Mouse (Mus musculus) frontal cortex, adult 2 months (tissue): ENCODE measurements around the gene Cfb. TPM values are rescaled to one million over a fixed set of nuclear protein-coding genes. Genes with fewer than 3 reads are reported as not detected.
"Not testable (repeated sequence)": the region's sequence is repeated elsewhere in the genome, so short reads cannot be mapped to it uniquely, and the experiment has no call there.

Experiments
- DNase-seq, 2 experiments: peaks; one replicate each; pipeline ENCODE4 v3.0.0; 2022; ENCODE audit warnings: low spot score in 1 of 2; ENCODE audit errors: extremely low spot score in 1 of 2
- polyA plus RNA-seq: library from polyadenylated mRNA; depleted of rRNA; stranded (reverse); fragments of >200 nt; gene quantifications from 2 replicates; pipeline ENCODE4 v1.2.3, GENCODE M21; 2012; rRNA removed

The Cfb gene
- polyA plus RNA-seq, 1 experiment, result 0.44 TPM

- no peak for DNase-seq
Measured at GRCm38 (mm10) chr17:34838785-34839184, 23.5 kb downstream of the Cfb start.

GRCm38 (mm10) chr17:34837464-34838324 lies 24.6 kb downstream of the Cfb start:
- DNase-seq, result no peak

DNA sequence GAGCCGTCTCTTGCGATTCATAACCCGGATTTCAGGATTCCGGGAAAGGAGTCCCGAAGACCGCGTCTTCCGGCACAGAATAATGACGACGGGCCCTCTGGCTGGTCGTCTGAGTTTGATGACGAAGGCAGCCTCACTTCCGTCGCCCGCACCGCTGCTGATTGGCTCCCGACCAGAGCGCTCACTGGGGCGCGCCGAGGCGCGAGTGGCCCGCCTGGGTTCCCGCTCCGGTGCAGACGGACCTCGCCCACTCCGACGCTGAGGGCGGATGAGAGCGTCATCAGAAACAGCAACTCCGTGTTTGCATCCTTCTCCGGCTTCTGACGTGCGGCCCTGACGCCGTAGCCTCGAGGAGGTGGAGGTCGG lies 25.5 kb downstream of the Cfb start, which contains the start of the genes Stk19 and Dxo:
Gene Stk19 (minus strand): TSS at position 90 of the 366 bp plus-strand sequence.
Gene Dxo (plus strand): TSS at position 164 of the 366 bp plus-strand sequence.
- DNase-seq, result peak; percentile 97 to 99

- DNase-seq, result peak; percentile 18 to 25
Measured at GRCm38 (mm10) chr17:34836155-34836855, 26.0 kb downstream of the Cfb start.

DNA sequence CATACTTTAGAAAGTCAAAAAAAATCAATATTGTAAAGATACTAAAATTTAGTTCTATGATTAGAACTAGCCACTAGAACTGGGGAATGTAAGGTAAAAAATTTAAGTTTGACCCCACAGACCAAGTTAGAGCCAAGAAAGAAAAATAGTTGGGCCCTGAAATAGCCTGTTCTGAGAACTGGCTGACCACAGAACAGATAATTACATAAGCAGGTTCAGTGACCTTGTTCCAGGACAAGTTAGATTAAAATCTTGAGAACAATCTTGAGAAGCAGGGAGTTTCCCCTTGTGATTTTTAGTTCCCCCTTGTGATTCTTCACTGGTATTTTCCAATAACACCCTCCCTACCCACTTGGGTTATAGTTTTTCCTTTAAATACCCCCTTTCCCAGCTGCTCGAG lies 31.5 kb downstream of the Cfb start:
- DNase-seq, result not testable (repeated sequence)

DNA sequence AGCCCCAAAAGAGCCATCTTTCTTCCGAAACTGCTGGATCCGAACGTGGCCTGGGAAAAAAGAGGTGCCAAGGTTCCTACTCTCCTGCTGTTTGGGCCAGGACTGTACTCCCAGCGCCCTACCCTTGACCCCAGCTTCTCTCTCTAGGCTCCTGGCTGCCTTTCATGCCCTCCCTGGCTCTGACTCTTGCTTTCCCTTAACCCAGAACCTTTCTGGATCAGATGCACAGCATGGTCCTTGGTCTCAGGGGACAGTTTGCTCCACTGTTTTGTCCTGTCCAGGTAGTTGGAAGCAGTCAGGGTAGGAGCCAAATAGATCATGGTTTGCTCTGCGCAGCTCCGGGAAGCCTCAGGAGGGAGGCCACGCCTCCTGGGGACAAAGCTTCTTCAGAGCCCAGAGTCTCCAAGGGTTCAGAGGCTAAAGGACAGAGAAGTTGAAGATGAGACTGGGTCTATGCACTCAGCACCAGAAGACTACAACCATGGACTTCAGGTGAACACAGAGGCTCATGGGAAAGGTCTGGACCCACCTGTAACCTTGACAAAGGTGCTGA lies 47.4 kb downstream of the Cfb start:
- no peak for DNase-seq

DNA sequence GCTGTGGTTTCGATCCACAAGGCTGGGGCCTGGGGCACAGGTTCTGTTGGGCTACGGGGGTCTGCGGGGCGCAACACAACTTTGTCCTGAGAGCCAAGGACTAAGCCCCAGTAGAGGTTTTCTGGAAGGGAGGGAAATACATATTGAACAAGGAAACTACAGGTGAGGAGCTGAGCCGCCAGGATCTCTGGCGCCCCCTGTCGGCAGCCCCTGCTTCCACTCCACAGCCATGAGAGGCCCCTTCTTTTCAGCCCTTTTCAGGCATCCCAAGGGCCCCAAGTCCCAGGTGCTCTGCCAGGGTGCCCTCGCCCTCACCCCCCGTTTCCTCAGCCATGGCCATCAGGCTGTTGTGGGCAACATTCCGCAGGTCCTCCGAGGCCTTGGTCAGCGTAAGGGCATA lies 48.6 kb downstream of the Cfb start:
- DNase-seq, result peak in 1 of 2 experiments; percentile 48

DNA sequence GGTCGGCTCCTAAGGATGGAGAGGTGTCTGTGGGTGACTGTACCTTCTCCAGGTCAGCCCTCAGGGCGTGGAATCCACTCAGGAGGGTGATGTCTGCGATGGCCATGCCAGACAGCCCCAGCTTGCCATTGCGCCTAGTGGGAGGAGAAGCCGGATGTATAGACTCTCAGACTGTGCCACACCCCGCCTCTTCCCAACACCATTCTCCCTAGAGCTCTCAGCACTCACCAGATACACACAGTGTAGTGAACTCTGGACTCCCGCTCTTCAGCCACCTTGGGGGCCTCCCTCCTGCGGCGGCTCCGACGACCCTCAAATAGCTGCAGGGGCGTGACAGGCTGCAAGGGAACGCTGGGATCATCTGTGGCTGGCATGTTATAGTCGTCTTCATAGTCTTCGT lies 51.0 kb downstream of the Cfb start:
- no peak for DNase-seq

DNA sequence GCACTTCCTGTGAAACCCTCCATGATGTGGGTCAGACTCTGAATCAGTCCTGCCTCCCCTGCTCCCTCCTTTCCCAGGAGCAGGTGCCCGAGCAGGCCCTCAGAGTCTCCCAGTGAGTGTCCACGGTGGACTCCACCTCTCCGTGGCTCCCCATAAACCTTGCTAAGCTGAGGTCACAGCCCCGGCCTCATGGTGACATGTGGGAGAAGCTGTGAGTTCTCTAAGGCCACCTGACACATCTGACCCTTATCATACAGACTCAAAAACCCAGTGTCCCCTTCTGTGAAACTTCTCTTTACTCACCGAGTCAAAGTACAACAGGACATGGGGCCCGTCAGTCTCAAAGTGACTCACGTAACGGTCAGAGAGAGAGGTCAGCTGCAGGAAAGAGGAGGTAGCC lies 51.5 kb downstream of the Cfb start:
- not testable (repeated sequence) for DNase-seq

- DNase-seq, result not testable (repeated sequence)
Measured at GRCm38 (mm10) chr17:34810411-34810810, 51.9 kb downstream of the Cfb start.

GRCm38 (mm10) chr17:34808599-34809205 lies 53.6 kb downstream of the Cfb start:
- no peak for DNase-seq

- no peak for DNase-seq
Measured at GRCm38 (mm10) chr17:34807176-34807575, 55.1 kb downstream of the Cfb start.

Other genes with a start within 250 kb of the Cfb start
- 9.7 and 10.5 TPM in 2 replicates for gene Egfl8, start 246.5 kb downstream of the Cfb start, polyA plus RNA-seq
- gene Ppt2, start 234.0 kb downstream of the Cfb start, polyA plus RNA-seq, result 41.9 and 43.0 TPM in 2 replicates
- gene Prrt1, start 233.0 kb downstream of the Cfb start, polyA plus RNA-seq, result 150 and 179 TPM in 2 replicates
- 6.7 and 7.9 TPM in 2 replicates for gene Fkbpl, start 217.8 kb downstream of the Cfb start, polyA plus RNA-seq
- gene Atf6b, start 215.4 kb downstream of the Cfb start, polyA plus RNA-seq, result 57.7 and 59.6 TPM in 2 replicates
- 1.6 TPM in 2 replicates for gene Tnxb, start 192.0 kb downstream of the Cfb start, polyA plus RNA-seq
- 18.8 and 22.8 TPM in 2 replicates for gene C4b, start 118.6 kb downstream of the Cfb start, polyA plus RNA-seq
- gene Cyp21a1, start 58.0 kb downstream of the Cfb start, polyA plus RNA-seq, result 0.04 TPM in 1 of 2 replicates, not detected in the other
- gene Stk19, start 25.6 kb downstream of the Cfb start, polyA plus RNA-seq, result 71.8 and 77.6 TPM in 2 replicates
- 47.3 and 56.4 TPM in 2 replicates for gene Dxo, start 25.5 kb downstream of the Cfb start, polyA plus RNA-seq
- gene Skiv2l, start 12.3 kb downstream of the Cfb start, polyA plus RNA-seq, result 72.8 and 77.5 TPM in 2 replicates
- gene Nelfe, start 12.1 kb downstream of the Cfb start, polyA plus RNA-seq, result 60.8 and 66.2 TPM in 2 replicates
- gene Zbtb12, start 17.0 kb upstream of the Cfb start, polyA plus RNA-seq, result 7.5 and 8.8 TPM in 2 replicates
- gene Gm20547, start 19.5 kb upstream of the Cfb start, polyA plus RNA-seq, result 0.08 TPM in 1 of 2 replicates, not detected in the other
- 2.9 and 3.2 TPM in 2 replicates for gene C2, start 35.7 kb upstream of the Cfb start, polyA plus RNA-seq
- gene Ehmt2, start 36.0 kb upstream of the Cfb start, polyA plus RNA-seq, result 268 and 290 TPM in 2 replicates
- gene Slc44a4, start 51.9 kb upstream of the Cfb start, polyA plus RNA-seq, result 0.27 and 0.38 TPM in 2 replicates
- 48.7 and 53.6 TPM in 2 replicates for gene Neu1, start 68.7 kb upstream of the Cfb start, polyA plus RNA-seq
- 10.9 and 13.4 TPM in 2 replicates for gene Hspa1b, start 96.7 kb upstream of the Cfb start, polyA plus RNA-seq
- 0.20 TPM in 1 of 2 replicates, not detected in the other for gene Gm20481, start 107.4 kb upstream of the Cfb start, polyA plus RNA-seq
- 13.8 and 14.6 TPM in 2 replicates for gene Hspa1a, start 109.6 kb upstream of the Cfb start, polyA plus RNA-seq
- gene Hspa1l, start 110.2 kb upstream of the Cfb start, polyA plus RNA-seq, result 0.40 and 0.74 TPM in 2 replicates
- gene Lsm2, start 119.3 kb upstream of the Cfb start, polyA plus RNA-seq, result 43.9 and 49.7 TPM in 2 replicates
- gene Vars, start 138.5 kb upstream of the Cfb start, polyA plus RNA-seq, result 48.2 and 55.1 TPM in 2 replicates
- gene Vwa7, start 154.1 kb upstream of the Cfb start, polyA plus RNA-seq, result 0.48 and 0.59 TPM in 2 replicates
- gene Sapcd1, start 165.5 kb upstream of the Cfb start, polyA plus RNA-seq, result 1.5 and 2.6 TPM in 2 replicates
- 1.5 and 2.0 TPM in 2 replicates for gene Msh5, start 184.2 kb upstream of the Cfb start, polyA plus RNA-seq
- gene Clic1, start 187.4 kb upstream of the Cfb start, polyA plus RNA-seq, result 26.4 and 28.5 TPM in 2 replicates
- 40.8 and 42.8 TPM in 2 replicates for gene Ddah2, start 196.5 kb upstream of the Cfb start, polyA plus RNA-seq
- gene Ly6g6c, start 202.9 kb upstream of the Cfb start, polyA plus RNA-seq, result not detected in 2 replicates
- 0.04 TPM in 2 replicates for gene Mpig6b, start 203.7 kb upstream of the Cfb start, polyA plus RNA-seq
- gene Ly6g6e, start 214.4 kb upstream of the Cfb start, polyA plus RNA-seq, result 65.5 and 71.7 TPM in 2 replicates
- 2.3 and 2.9 TPM in 2 replicates for gene Ly6g6d, start 215.5 kb upstream of the Cfb start, polyA plus RNA-seq
- 0.10 and 0.27 TPM in 2 replicates for gene Ly6g6f, start 223.1 kb upstream of the Cfb start, polyA plus RNA-seq
- gene Abhd16a, start 226.7 kb upstream of the Cfb start, polyA plus RNA-seq, result 144 and 159 TPM in 2 replicates
- gene Ly6g5c, start 245.8 kb upstream of the Cfb start, polyA plus RNA-seq, result 0.38 TPM in 1 of 2 replicates, not detected in the other